Mouse (Mus musculus): Measurements from ENCODE around the gene Atp10a. TPM values are rescaled to one million over a fixed set of nuclear protein-coding genes. Genes with fewer than 3 reads are reported as not detected.
"Not testable (repeated sequence)": the region's sequence is repeated elsewhere in the genome, so short reads cannot be mapped to it uniquely, and the experiment has no call there.

Gene Atp10a
- total RNA-seq, 2 experiments from 2014 or later: 7.8 to 7.9 TPM

- DNase-seq (ENCODE audit: low spot score in 2 of 2): no peak
These were observed 131.6 kb downstream of the Atp10a start for GRCm38 (mm10) chr7:58787585-58787984.

DNA sequence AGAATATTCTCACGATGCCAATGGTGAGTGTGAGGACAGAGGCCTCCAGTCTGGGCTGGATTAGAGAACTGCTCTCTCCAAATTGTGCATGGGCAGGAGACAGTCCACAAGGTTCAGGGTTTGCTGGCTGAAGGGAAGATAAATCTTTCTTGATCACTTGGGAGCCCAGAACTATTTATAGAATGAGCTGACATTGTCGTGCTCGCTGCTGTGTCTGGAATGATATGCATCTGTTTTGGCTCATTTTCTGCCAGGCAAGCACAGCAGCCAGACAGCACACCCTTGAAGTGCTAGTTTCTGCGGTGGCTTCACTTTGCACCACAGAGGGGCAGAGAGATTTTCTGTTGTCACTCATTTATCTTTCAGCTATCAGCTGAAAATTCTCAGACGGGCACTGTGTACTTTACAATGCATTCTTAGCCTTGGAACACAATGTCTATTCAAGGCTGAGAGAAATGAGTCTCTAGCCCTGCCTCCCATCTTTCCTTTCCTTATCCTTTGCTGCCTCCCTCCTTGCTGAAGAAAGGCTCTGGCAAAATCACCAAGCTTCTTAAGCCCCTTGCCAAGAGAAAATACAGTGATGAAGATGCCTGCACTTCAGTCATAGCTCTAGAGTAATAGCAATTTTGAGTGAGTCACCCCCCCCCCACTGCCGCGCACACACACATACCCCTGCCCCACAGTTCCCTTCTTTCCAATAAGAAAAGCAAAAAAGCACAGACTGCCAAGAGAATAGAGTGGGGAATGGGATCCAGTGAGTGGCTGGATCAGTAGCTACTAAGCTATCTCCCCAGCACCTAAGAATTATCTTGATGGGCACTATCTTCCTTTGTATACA is 132.7 kb downstream of the Atp10a start:
- DNase-seq (ENCODE audit: low spot score in 2 of 2): peak in 1 of 2 experiments; percentile 20

- DNase-seq (ENCODE audit: low spot score in 2 of 2): no peak
These were observed 141.3 kb downstream of the Atp10a start for GRCm38 (mm10) chr7:58797281-58797680.

- DNase-seq (ENCODE audit: low spot score in 2 of 2): no peak
These were observed 144.9 kb downstream of the Atp10a start for GRCm38 (mm10) chr7:58800916-58801315.

GRCm38 (mm10) chr7:58801791-58802190 is 145.8 kb downstream of the Atp10a start:
- DNase-seq (ENCODE audit: low spot score in 2 of 2): no peak

DNA sequence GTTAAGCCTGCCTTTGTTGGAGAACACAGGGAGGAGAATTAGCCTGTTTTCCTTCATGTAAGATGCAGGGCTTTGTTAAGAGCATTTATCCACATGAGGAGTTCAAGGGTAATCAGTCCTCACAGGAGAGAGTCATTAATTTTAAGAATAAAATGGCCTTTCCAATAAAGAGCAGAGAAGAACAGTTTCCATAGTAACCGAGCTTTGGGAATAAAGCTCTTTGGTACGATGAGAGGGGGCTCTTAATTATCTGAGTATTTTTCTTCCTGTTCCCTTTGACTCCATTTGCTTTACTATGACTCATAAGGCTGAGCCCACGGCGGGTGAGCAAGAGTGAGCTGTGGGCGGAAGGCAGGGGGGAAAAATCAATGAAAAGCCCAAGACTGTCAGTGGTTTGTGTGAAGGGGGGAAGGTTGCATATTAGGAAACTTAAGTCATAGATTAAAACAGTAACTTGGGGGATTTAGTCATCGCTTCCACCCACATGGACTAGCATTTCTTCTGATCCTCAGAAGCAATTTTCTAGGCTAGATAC is 166.2 kb downstream of the Atp10a start:
- no peak for DNase-seq (ENCODE audit: low spot score in 2 of 2)

- no peak for DNase-seq (ENCODE audit: low spot score in 2 of 2)
These were observed 168.7 kb downstream of the Atp10a start for GRCm38 (mm10) chr7:58824686-58825085.

DNA sequence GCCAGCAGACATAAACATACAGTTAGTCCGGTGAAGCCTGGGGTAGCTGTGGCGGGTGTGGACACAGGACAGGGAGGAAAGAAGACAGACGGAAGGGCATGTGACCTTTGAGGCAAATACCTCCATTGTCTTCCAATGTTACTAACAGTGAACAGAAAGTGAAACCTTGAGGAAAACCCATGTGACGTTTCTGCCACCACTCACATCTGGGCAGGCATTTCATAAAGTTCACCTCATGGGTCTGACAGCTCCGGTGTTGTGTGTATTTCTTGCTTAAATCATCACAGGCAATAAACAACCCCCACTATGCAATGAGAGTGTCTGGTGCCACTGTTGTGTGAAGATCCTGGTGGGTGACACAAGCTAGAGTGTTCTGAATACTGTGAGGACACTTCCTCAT is 173.1 kb downstream of the Atp10a start:
- no peak for DNase-seq (ENCODE audit: low spot score in 2 of 2)

DNA sequence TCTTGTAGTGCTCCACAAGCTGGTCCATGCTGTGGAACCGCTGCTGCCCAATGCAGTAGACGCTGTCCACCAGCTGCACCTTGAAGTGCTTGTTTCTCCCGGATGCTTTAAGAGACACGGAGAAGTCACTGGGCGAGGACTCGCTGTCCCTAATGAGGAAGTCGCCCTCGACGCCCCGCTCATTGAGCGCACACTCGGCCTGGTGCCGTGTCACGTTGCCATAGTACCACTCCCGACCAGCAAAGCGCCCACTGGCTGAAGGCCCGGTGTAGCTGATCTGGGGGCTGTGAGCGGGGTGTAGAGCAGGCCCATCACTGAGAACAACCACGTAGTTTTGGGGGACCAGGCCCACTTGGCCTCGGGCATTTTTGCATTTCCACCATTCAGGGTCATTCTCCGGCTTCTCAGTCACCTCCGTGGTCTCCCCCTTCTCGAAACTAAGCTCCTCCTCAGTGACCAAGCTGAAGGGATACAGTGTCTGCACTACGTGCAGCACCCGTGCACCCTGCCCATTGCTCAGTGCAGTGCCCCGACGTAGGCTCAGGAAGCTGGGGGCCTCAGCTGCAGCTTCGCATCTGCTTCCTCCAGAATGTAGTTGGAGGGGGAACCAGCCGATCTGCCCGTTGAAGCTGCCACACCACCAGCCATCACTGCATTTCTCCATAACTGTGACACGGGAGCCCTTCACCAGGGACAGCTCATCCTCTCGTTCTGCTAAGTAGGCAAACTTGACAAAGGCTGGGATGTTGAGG is 181.1 kb downstream of the Atp10a start:
- not testable (repeated sequence) for DNase-seq (ENCODE audit: low spot score in 2 of 2)

- no peak for DNase-seq (ENCODE audit: low spot score in 2 of 2)
These were observed 184.4 kb downstream of the Atp10a start for GRCm38 (mm10) chr7:58840367-58840766.

DNA sequence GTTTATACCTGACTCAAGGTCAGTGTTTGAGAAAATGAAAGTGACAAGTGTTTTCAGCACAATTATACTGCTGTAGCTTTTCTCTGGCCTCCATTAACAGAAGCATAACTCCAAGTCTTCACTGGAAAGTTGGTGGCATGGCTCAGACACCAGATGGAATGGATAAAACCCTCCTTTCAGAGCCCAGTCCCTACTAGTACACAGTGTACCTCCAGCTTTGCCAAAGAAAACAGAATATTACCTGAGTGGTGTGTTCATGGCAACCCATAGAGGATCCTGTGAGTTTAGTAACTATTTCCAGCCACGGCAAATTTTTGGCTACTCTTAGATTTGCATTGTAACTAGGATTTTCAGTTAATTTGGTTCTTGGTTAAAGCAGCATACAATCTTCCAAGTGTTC is 185.1 kb downstream of the Atp10a start:
- no peak for DNase-seq (ENCODE audit: low spot score in 2 of 2)

DNA sequence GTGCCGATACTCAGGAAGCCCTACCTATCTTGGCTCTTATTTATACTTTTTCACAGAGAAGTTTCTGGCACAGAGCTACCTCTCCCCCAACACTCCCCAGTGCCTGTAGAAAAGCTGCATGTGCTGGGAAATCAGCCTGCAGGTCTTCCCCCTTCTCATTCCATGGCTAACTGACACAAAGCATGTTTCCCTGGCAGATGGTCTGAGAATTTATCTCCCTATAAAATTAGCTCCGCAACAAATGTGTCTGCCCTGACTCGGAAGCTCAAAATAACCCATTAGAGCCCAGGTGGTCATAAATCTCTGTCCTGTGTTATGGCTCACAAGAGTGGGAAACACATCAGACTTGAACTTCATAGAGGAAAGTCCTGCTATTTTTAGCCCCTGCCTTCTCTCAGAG is 186.9 kb downstream of the Atp10a start:
- no peak for DNase-seq (ENCODE audit: low spot score in 2 of 2)

- DNase-seq (ENCODE audit: low spot score in 2 of 2): peak; percentile 46 to 82
These were observed 187.9 kb downstream of the Atp10a start for GRCm38 (mm10) chr7:58843767-58844445.

GRCm38 (mm10) chr7:58844449-58844848 is 188.5 kb downstream of the Atp10a start:
- no peak for DNase-seq (ENCODE audit: low spot score in 2 of 2)

- DNase-seq (ENCODE audit: low spot score in 2 of 2): no peak
These were observed 203.0 kb downstream of the Atp10a start for GRCm38 (mm10) chr7:58858921-58859320.

- no peak for DNase-seq (ENCODE audit: low spot score in 2 of 2)
These were observed 207.2 kb downstream of the Atp10a start for GRCm38 (mm10) chr7:58863174-58863573.

DNA sequence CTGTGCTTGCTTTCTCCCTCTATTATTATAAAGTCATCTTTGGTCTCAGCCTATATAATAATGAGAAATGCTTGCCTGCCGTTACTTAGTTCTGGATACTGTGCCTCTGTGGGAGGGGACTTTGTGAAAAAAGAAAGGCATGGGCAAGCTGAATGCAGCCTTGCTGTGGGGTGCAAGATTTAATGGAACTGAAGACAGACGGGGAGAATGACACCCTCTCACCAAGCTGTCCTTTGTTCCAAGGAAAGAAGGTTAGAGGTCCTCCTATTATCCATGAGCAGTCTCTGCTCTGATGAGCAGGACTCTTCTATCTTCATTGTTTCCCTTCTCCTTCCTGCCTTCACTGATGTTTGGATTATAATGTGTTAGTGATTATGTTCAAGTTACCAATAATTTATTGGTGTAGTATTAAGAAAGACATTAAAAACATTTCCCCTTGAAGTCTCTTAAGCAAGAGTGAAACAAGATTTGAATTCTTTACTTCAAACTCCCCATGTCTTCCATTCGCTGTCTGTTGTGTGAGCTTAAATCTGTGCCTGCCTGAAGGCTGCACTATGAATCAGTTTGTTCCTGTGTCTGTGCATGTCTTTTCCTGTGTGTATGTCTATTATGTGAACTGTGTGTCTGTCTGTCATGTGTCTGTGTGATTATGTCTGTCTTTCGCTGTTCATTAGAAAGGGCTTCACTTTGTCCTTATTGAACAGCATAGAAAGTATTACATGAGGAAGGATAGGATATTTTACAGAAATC is 211.1 kb downstream of the Atp10a start:
- DNase-seq (ENCODE audit: low spot score in 2 of 2): no peak

GRCm38 (mm10) chr7:58870661-58871060 is 214.7 kb downstream of the Atp10a start:
- no peak for DNase-seq (ENCODE audit: low spot score in 2 of 2)

GRCm38 (mm10) chr7:58873676-58874075 is 217.7 kb downstream of the Atp10a start:
- DNase-seq (ENCODE audit: low spot score in 2 of 2): no peak

All from gastrocnemius, postnatal 4 days (tissue).